ENCODE assay signal across 30 mouse cellular contexts in the genomic region with DNA sequence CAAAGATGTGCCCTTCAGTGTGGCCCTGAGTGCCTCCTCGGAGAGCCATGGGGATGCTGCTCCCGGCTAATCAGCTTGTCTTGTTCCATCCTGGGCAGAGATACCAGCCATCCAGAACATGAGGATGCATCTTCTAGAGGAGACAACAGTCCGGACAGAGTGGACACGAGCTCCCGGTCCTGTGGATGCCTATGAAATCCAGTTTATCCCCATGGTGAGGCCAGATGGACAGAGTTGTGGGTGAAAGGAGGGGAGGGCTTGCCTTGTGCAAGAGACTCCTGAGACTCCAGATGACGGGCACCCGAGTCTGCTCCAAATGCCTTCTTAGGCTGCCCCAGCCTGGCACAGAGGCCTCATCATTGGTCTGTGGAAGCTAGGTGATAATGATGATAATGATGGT. TPM values are rescaled to one million over a fixed set of nuclear protein-coding genes. Genes with fewer than 3 reads are reported as not detected.
"Had no signal": no experiment of that assay in that cellular context is flagged by ENCODE, and none has a peak within 500 bp of the region (broad histone marks: within the 10 kb centered on the region; RNA-seq: fewer than 3 reads in every experiment).

No protein-coding gene starts in this region.

- DNase-seq: cerebellum, adult 2 months; cerebellum, adult 8-10 months; cerebellum, adult 9-10 months; cerebellum, adult 9-11 months; cerebellum, postnatal 10 days; cerebellum, postnatal 14 days; cerebellum, postnatal 25 days; cerebellum, postnatal 36 days; embryo, embryonic 11 days; gastrocnemius, adult 2 months; gastrocnemius, postnatal 10 days; gastrocnemius, postnatal 14 days; gastrocnemius, postnatal 25 days; gastrocnemius, postnatal 36 days; heart, adult 18-20 months; heart, adult 2 months had no signal

- ATAC-seq: forebrain, embryonic 13.5 days; forebrain, embryonic 14.5 days; forebrain, embryonic 15.5 days; forebrain, embryonic 16.5 days had no signal

- H3K4me2 ChIP-seq: embryonic facial prominence, embryonic 15.5 days; forebrain, embryonic 12.5 days; forebrain, embryonic 15.5 days had no signal

- H3K4me3 ChIP-seq: embryonic facial prominence, embryonic 15.5 days; erythroblast, embryonic 14.5 days; forebrain, embryonic 12.5 days; forebrain, embryonic 13.5 days; gastrocnemius, adult 2 months; heart, adult 2 months had no signal

- H3K9me3 ChIP-seq: embryonic facial prominence, embryonic 10.5 days; embryonic facial prominence, embryonic 12.5 days; embryonic facial prominence, embryonic 13.5 days; embryonic facial prominence, embryonic 15.5 days; forebrain, embryonic 10.5 days; forebrain, embryonic 13.5 days; forebrain, embryonic 15.5 days had no signal

- H3K9ac ChIP-seq: embryonic facial prominence, embryonic 12.5 days; embryonic facial prominence, embryonic 13.5 days; embryonic facial prominence, embryonic 15.5 days; forebrain, embryonic 12.5 days; forebrain, embryonic 13.5 days; forebrain, embryonic 15.5 days had no signal

- H3K36me3 ChIP-seq: embryonic facial prominence, embryonic 10.5 days; embryonic facial prominence, embryonic 12.5 days; embryonic facial prominence, embryonic 13.5 days; embryonic facial prominence, embryonic 15.5 days; forebrain, embryonic 10.5 days; forebrain, embryonic 12.5 days; forebrain, embryonic 15.5 days had no signal

- H3K27ac ChIP-seq: embryonic facial prominence, embryonic 10.5 days; embryonic facial prominence, embryonic 12.5 days; embryonic facial prominence, embryonic 13.5 days; embryonic facial prominence, embryonic 15.5 days; forebrain, embryonic 10.5 days; forebrain, embryonic 12.5 days; forebrain, embryonic 13.5 days; forebrain, embryonic 15.5 days; gastrocnemius, adult 2 months; heart, adult 2 months had no signal

RNA-seq across cellular contexts. Expression of a gene that starts 2.8 kb away (rescaled TPM):
- total RNA-seq: common myeloid progenitor, adult 5-6 weeks; granulocyte monocyte progenitor cell, adult 5-6 weeks had no signal
- polyA plus RNA-seq: embryonic facial prominence, embryonic 10.5 days; embryonic facial prominence, embryonic 11.5 days; erythroblast, embryonic 14.5 days; forebrain, embryonic 10.5 days had no signal

RNA-seq across cellular contexts. Expression of a gene that starts 43.8 kb away (rescaled TPM):
- total RNA-seq: common myeloid progenitor, adult 5-6 weeks had no signal
- polyA plus RNA-seq: erythroblast, embryonic 14.5 days had no signal
